Mouse (Mus musculus): Measurements from ENCODE around the gene Nt5e. TPM values are rescaled to one million over a fixed set of nuclear protein-coding genes. Genes with fewer than 3 reads are reported as not detected.

The Nt5e gene
- polyA plus RNA-seq, 1 experiment = 42.1 TPM

- DNase-seq (ENCODE audit: low spot score) = no peak
These were observed 61.8 kb downstream of the Nt5e start for GRCm38 (mm10) chr9:88388826-88389225.

GRCm38 (mm10) chr9:88394852-88395251, 67.9 kb downstream of the Nt5e start:
- DNase-seq (ENCODE audit: low spot score) = no peak

- no peak for DNase-seq (ENCODE audit: low spot score)
These were observed 71.5 kb downstream of the Nt5e start for GRCm38 (mm10) chr9:88398461-88398860.

- no peak for DNase-seq (ENCODE audit: low spot score)
These were observed 77.1 kb downstream of the Nt5e start for GRCm38 (mm10) chr9:88404088-88404487.

GRCm38 (mm10) chr9:88404515-88404914, 77.5 kb downstream of the Nt5e start:
- DNase-seq (ENCODE audit: low spot score) = no peak

- no peak for DNase-seq (ENCODE audit: low spot score)
These were observed 83.0 kb downstream of the Nt5e start for GRCm38 (mm10) chr9:88409978-88410377.

GRCm38 (mm10) chr9:88416752-88417151, 89.8 kb downstream of the Nt5e start:
- DNase-seq (ENCODE audit: low spot score) = no peak

Other genes with a start within 250 kb of the Nt5e start
- 39.2 and 44.4 TPM in 2 replicates for gene Snx14, start 111.8 kb downstream of the Nt5e start, polyA plus RNA-seq (2012; rRNA removed)
- 0.51 TPM in 1 of 2 replicates, not detected in the other for gene Gm20537, start 129.4 kb downstream of the Nt5e start, polyA plus RNA-seq (2012; rRNA removed)
- 15.9 and 35.9 TPM in 2 replicates for gene Syncrip, start 155.4 kb downstream of the Nt5e start, polyA plus RNA-seq (2012; rRNA removed)
- 9.7 and 10.3 TPM in 2 replicates for gene Zfp949, start 220.8 kb downstream of the Nt5e start, polyA plus RNA-seq (2012; rRNA removed)